Mouse (Mus musculus) lung, postnatal 36 days (tissue): Measurements from ENCODE around the gene Acsbg2.

ENCODE experiments used
- DNase-seq: peaks from one replicate; pipeline ENCODE4 v3.0.0; 2022; ENCODE audit warnings: mixed read lengths

Gene Acsbg2

DNA sequence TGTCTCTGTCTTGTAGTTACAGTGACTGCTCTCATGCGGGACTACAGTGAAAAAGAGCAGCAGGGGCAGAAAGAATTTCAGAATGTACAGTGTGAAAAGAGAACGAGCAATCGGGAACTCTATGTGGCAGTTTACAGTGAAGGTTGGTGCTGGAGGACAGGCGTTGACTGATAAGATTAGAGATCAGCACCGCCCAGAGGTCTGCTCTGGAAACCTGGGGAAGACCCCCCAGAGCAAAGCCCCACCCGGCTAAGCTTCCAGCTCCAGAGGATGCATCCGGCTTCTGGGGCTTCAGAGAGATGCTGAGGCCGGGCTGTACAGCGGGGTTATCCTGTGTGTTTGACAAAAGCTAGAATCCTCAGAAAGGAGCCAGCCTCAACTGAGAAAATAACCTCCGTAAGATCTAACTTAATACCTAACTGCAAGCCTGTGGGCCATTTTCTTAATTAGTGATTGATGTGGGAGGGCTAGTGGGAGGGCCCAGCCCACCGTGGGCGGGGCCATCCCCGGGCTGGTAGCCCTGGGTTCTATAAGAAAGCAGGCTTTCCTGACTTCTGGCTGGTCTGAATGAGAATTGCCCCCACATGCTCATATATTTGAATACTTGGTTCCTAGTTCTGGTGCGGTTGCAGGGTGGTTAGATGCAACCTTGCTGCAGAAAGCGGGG is 3.8 kb downstream of the Acsbg2 start:
- no peak for DNase-seq

DNA sequence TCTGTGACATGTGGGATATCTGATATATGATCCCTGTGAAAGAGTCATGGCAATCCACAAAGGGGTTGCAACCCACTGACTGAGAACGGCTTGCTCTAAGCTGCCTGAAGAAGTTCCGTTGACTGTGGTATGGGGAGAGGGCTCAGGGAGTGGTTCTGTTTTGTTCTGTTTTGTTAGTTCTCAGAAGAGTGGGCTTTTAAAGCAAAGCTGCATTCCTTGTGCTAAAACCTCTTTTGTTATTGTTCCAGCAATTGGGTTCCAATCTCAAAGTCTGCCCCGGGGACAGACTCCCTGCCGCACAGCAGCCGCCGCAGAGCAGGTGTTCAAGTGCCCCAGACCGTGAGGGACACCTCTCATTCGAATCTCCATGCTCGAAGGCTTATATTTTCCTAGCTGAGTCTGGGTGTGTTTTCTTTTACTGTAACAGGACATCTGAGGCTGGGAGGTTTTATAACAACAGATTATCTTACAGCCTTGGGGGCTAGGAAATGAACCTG is 4.7 kb downstream of the Acsbg2 start:
- DNase-seq = no peak

- no peak for DNase-seq
Measured at GRCm38 (mm10) chr17:56866071-56866470, 8.2 kb downstream of the Acsbg2 start.

- DNase-seq = peak; percentile 29
Measured at GRCm38 (mm10) chr17:56861197-56861596, 13.1 kb downstream of the Acsbg2 start.

- DNase-seq = peak; percentile 20
Measured at GRCm38 (mm10) chr17:56858922-56859321, 15.3 kb downstream of the Acsbg2 start.

DNA sequence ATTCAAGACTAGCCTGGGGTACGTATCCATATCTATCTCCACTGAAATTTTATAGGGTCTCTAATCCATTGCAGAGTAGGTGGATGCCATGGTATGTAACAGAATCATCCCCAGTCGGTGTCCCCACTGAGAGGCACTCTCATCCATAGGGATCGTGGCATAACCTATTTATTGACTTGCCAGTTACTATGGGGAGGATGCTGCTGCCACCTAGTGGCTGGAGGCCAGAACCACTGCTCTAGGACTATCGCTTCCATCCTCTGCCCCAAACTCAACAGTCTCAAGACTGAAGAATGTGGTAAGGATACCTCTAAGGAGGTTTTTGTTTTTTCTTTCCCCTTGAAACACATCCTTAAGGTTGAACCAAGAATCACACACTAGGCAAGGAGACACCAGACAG is 16.0 kb downstream of the Acsbg2 start:
- peak; percentile 84 for DNase-seq

- no peak for DNase-seq
Measured at GRCm38 (mm10) chr17:56855421-56855820, 18.8 kb downstream of the Acsbg2 start.

DNA sequence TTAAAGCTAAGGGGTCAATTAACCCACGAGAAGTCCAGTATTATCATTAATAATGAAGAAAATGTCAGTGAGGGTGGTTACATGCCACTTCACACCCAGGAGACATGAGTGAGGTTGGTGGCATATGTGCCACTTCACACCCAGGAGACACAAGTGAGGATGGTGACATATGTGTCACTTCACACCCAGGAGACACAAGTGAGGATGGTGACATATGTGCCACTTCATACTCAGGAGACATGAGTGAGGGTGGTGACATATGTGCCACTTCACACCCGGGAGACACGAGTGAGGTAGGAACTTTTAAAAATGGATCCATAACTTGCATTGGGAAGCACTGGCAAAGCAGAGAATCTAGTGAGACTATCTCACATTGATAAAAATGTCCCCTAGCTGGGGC is 23.1 kb downstream of the Acsbg2 start:
- DNase-seq = no peak

DNA sequence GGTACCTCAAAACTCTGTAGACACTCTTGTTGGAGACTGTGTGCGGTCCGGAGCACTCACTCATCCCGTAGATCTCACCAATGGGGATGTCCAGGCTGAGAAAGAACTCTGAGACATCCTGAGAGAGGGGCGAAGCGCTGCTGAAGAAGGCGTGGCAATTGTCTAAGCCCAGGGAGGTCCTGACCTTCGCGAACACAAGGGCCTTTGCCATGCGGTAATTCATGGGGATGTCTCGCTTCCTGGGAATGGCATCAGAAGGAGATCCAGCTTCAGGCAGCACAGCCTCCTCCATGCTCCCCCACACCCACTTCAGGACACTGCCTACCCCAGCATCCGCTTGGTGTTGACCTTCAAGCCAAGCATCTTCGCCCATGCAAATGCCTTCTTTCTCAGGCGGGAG is 24.5 kb downstream of the Acsbg2 start:
- no peak for DNase-seq

- no peak for DNase-seq
Measured at GRCm38 (mm10) chr17:56848785-56849184, 25.5 kb downstream of the Acsbg2 start.

GRCm38 (mm10) chr17:56843678-56844077 is 30.6 kb downstream of the Acsbg2 start:
- no peak for DNase-seq

DNA sequence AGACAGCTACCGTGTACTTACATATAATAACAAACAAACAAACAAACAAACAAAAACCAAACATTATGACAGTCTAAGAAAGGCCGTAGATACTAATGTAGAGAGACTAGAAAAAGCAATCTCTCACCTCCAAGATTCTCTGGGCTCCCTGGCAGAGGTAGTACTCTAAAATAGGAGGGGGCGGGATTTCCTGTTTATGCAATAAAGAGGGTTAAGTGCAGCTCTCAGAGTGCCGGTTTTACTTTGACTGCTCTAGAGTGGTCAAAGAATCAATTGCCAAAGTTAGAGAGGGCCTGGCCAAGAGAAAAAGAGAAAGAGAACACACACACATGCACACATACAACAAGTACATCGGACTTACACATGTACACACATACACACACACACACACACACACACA is 32.1 kb downstream of the Acsbg2 start:
- peak; percentile 51 for DNase-seq

DNA sequence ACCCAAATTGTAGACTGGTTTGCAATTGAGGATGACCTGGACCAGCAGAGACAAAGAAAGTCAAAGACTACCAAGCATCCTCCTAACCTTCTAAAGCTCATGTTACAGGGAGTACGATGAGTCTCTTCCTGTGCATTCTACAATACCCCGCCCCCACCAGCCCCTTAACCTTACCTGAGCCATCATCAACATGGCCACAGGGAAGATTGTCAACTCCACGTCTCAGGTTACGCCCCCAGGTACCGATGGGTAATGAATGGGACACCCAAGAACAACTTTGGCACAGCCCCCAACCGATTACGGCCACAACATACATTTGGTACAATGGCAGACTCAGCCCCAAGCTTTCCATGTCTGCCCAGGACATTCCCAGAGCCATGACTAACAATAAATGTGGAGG is 33.7 kb downstream of the Acsbg2 start:
- DNase-seq = no peak

DNA sequence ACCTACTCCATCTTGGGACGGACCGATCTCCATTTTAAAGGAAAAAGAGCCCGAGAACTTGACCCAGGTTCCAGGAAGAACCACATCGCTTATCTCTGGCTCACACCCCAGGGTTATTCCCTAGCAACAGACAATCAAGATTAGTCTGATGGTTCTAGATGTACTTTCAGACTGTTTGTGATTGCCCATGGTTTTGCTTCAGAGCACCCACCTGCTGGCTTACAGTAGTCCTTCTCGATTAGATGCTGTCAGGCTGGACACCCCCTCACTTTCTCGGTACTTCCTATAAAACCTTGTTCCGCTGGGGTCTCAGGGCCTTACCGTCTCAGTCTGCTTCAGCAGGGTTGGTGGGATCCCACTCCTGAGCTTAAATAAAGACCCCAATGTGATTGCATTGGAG is 37.9 kb downstream of the Acsbg2 start:
- peak; percentile 8 for DNase-seq

DNA sequence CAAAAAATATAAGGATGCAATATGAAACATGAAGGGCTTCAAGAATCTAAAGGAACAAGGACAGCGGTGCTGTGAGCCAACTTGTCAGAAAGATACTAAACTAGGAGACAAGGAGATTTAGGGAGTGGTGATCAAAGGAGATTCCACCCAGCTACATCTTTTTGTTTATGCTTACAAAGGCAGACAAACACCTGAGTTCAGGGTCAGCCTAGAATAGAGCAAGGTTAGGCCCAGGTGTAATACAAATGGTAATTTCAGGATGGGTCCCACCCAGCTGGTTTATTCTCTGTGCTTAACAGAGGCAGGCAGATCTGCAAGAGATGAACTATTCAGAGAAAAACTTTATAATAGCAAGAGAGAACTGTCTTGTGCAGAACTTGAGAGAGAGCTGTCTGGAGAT is 40.9 kb downstream of the Acsbg2 start:
- DNase-seq = no peak

GRCm38 (mm10) chr17:56832918-56833317 is 41.3 kb downstream of the Acsbg2 start:
- no peak for DNase-seq

DNA sequence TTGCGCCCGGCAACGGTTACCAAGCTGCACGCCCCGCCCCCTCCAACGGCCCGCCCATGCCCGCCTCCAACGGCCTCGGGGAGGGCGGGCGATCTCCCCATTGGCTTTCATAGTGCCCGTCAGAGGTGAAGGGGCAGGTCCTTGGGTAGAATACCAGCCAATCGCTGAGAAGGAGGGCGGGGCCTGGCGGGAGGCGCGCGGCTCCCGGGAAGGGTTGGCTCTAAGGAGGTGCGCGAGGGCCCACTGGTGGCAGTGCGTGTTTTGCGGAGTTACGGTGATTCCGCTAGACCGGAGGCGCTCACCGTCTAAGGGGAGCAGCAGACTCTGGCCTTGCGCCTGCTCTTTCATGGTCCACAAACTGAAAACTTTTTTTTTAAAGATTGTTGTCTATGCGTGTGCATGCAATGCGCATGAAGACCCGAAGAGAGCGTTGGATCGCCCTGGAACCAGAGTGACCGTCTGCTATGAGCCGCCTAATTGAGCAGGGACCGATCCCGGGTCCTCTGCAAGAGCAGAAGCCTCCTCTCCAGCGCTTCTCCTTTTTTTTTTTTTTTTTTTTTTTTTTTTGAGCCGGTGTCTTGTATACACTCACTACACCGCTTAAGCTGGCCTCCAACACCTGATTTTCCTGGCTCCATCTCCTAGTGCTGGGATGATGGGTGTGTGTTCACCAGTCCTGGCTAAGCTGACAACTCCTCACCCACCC is 43.0 kb downstream of the Acsbg2 start:
- peak; percentile 99 for DNase-seq

GRCm38 (mm10) chr17:56830411-56831110 is 43.7 kb downstream of the Acsbg2 start, which contains the start of gene Rfx2:
Rfx2 (minus strand) TSS chr17:56831013.
- no peak for DNase-seq

GRCm38 (mm10) chr17:56829795-56830194 is 44.5 kb downstream of the Acsbg2 start:
- peak; percentile 27 for DNase-seq

DNA sequence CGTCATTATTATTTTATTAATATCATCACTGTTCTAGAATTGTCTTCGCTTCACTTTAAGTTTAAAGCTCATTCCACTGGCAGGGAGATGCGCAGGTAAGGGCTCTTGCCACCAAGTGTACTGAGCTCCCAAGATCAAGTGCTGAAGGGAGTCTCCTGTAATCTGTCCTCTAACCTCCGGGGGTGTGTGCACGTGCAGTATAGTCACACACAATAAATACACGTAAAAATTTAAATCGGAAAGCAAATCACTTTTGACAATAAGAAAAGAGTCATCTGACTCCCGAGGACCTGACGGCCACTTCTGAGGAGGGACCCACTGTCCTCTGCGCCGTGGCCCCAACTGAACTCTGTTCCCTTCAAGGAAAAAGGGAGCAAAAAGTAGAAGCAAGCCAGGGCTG is 45.1 kb downstream of the Acsbg2 start:
- no peak for DNase-seq

DNA sequence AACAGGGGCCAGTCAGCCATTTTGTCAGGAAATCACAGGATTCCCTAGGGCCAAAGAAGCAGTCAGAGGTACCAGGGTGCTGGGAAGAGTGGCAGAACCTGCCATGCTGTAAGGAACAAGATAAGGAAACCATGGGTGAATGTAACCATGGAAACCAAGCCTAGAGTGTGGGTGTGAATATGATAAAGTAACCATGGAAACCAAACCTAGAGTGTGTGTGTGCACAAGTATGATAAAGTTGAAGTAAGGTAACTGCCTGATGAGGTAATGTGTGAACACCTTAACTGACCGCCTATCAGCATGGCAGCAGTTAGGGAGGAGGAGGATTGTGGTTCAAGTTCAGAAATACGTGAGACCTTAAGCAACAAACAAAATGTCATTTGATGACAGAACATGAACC is 47.5 kb downstream of the Acsbg2 start:
- peak; percentile 28 for DNase-seq

DNA sequence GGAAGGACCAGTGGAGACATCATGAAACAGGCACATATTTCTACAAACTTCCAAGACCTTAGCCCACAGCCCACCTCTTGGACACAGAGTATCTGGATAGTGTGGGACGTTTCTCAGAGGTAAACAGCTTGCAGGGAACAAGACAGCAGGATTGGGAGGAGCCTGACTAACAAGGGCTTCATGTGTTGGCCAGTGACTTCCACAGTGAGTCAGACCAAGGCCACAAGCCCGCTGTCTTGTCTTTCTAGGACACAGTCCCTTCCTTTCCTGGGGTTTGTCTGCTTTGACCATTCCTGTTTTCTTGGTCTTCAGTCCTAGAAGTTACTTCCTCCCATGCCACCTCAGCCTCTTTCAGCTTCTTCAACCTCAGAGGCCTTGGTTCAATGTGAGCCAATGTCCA is 50.9 kb downstream of the Acsbg2 start:
- no peak for DNase-seq

- DNase-seq = peak; percentile 28
Measured at GRCm38 (mm10) chr17:56822380-56822779, 51.9 kb downstream of the Acsbg2 start.

- DNase-seq = peak; percentile 59
Measured at GRCm38 (mm10) chr17:56819694-56820111, 54.5 kb downstream of the Acsbg2 start.
